Mouse (Mus musculus): ENCODE data around the gene Pdcl2. TPM values are rescaled to one million over a fixed set of nuclear protein-coding genes. Genes with fewer than 3 reads are reported as not detected.
A peak's percentile ranks its signal among the peaks of the same experiment; 100 is the strongest.

Pdcl2 gene
- total RNA-seq, 2 experiments from 2014 or later = not detected

DNA sequence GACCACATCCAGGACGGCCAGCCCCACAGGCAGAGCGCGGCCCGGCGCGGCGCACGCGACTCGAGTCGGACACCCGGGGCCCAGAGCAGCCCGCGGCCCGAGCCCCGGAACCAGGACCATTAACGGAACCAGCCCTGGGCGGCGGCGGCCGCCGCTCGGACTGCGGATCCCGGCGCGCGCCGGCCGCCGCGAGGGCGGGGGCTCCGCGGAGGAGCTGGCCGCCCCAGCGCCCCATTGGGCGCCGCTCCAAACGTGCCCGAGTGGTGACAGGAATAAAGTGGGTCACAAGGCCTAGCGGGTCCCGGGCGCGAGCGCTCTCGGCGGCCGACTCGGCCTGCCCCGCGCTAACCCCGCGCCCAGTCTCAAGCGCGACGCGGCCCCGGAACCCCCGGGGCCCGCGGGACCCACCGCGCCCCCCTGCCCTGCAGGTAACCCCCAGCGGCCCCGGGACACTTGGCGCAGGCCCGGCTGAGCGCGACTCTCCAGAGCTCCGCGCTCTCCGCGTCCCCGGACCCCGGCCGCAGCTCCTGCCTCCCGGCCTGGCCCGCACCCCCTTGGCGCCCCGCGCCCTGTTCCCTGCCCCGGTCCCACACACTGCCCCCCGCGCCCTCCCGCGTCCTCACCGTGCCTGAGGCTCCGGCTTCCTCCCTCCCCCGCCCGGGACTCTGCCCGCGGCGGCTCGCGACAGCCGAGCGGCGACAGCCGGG, 27.1 kb downstream of the Pdcl2 start:
- peak; percentile 72 for ATAC-seq (ENCODE audit: poor library complexity, severe bottlenecking)

DNA sequence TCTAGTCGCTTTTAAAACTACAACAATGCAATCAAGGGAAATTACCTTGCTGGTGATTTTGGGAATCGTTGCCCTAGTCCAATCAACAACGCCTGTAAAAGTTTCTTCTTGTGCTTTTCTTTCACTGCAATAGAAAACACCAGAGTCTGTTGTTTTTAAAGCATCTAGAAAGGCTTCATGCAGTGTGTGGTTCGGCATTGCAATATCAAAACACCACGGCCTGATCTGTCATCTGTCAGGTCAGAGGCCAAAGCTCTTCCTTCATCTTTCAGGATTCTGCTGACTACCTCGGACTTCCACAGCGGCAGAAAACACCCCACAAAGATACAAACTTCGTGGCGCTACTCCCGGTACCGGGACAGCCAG, 27.6 kb downstream of the Pdcl2 start:
- no peak for ATAC-seq (ENCODE audit: poor library complexity, severe bottlenecking)

DNA sequence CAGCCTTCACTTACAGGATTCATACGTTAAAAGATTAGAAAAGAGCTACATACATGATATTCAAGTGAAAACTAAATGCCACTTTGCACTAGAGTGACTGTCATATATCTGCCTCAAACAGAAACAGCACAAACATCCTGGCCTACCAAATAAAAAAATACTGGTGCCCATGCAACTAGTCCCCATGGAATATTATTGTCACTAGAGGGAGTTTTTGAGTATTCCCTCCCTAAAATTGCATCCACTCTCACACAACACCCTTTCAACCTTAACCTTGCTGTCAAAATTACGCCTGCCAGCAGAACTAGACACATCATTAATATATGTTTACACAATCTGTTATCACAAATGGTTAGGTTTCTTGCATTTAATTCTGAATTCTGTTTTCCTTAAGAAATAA, 28.9 kb downstream of the Pdcl2 start:
- ATAC-seq (ENCODE audit: poor library complexity, severe bottlenecking) = no peak

GRCm38 (mm10) chr5:76289234-76289691, 41.7 kb downstream of the Pdcl2 start:
- no peak for ATAC-seq (ENCODE audit: poor library complexity, severe bottlenecking)

DNA sequence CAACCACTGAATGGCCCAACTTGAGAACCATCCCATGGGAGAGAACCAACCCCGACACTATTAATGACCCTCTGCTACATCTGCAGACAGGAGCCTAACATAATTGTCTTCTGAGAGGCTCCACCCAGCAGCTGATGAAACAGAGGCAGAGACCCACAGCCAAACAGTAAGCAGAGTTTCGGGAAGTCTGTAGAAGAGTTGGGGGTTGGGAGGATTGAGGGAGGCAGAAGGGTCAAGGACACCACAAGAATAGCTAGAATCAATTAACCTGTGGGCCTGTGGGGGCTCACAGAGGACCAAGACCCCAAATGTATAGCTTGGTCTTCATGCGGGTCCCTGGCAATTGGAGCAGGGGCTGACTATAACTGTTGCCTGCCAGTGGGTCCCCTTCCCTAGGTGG, 42.7 kb downstream of the Pdcl2 start:
- no peak for ATAC-seq (ENCODE audit: poor library complexity, severe bottlenecking)

DNA sequence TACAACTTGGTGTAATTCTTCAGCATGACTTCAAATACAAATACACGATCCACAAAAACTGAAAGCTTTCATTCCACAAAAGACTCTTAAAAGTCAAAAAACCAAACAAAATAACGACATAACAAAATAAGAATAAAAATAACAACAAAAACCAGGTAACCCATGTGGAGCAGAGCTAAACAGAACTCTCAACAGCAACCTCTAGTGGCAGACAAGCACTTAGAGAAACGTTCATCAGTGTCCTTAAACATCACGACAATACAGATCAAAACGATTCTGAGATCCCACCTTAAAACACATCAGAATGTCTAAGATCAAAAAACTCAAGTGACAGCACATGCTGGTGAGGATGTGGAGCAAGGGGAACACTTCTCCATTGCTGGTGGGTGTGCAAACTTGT, 43.9 kb downstream of the Pdcl2 start:
- no peak for ATAC-seq (ENCODE audit: poor library complexity, severe bottlenecking)

DNA sequence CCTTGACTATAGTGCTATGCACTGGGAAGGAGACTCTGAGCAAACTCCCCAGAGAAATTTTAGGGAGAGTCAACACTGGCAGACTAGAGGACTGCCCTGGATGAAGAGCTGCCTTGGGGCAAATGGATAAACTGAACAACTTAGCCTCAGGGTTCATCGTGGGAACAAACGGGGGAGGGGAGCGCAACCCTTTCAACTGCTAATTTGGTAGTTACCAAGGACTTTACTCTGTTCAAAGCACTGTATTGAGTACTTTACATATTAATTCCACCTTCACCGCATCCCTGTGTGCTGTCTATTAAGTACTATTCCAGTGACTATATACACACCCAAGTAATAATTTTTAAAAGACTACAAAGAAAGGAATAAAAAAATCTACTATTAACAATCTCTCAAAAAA, 45.3 kb downstream of the Pdcl2 start:
- ATAC-seq (ENCODE audit: poor library complexity, severe bottlenecking) = no peak

- ATAC-seq (ENCODE audit: poor library complexity, severe bottlenecking) = no peak
Observed at GRCm38 (mm10) chr5:76283890-76284289, 47.1 kb downstream of the Pdcl2 start.

GRCm38 (mm10) chr5:76274977-76275376, 56.0 kb downstream of the Pdcl2 start:
- peak; percentile 30; the same call in 1 of the 2 replicates for ATAC-seq (ENCODE audit: poor library complexity, severe bottlenecking)

Other genes starting within 250 kb of the Pdcl2 start
- gene Srd5a3, start 190.9 kb downstream of the Pdcl2 start, total RNA-seq (2015) = 83.1 and 104 TPM in 2 replicates
- 45.7 and 59.7 TPM in 2 replicates for gene Srd5a3, start 190.9 kb downstream of the Pdcl2 start, total RNA-seq (2017)
- gene Tmem165, start 147.3 kb downstream of the Pdcl2 start, total RNA-seq (2015) = 122 and 135 TPM in 2 replicates
- 101 and 102 TPM in 2 replicates for gene Tmem165, start 147.3 kb downstream of the Pdcl2 start, total RNA-seq (2017)
- gene Clock, start 26.4 kb downstream of the Pdcl2 start, total RNA-seq (2015) = 15.5 and 18.9 TPM in 2 replicates
- gene Clock, start 26.4 kb downstream of the Pdcl2 start, total RNA-seq (2017) = 20.6 and 20.8 TPM in 2 replicates
- gene Nmu, start 32.6 kb upstream of the Pdcl2 start, total RNA-seq (2015) = not detected in 2 replicates
- gene Nmu, start 32.6 kb upstream of the Pdcl2 start, total RNA-seq (2017) = not detected in 2 replicates
- not detected in 2 replicates for gene Gm7271, start 152.9 kb upstream of the Pdcl2 start, total RNA-seq (2015)
- gene Gm7271, start 152.9 kb upstream of the Pdcl2 start, total RNA-seq (2017) = not detected in 2 replicates
- 54.5 and 68.7 TPM in 2 replicates for gene Exoc1, start 198.2 kb upstream of the Pdcl2 start, total RNA-seq (2015)
- gene Exoc1, start 198.2 kb upstream of the Pdcl2 start, total RNA-seq (2017) = 64.4 and 85.9 TPM in 2 replicates

All from megakaryocyte, adult 5-6 weeks (primary cell).